In the genomic region with DNA sequence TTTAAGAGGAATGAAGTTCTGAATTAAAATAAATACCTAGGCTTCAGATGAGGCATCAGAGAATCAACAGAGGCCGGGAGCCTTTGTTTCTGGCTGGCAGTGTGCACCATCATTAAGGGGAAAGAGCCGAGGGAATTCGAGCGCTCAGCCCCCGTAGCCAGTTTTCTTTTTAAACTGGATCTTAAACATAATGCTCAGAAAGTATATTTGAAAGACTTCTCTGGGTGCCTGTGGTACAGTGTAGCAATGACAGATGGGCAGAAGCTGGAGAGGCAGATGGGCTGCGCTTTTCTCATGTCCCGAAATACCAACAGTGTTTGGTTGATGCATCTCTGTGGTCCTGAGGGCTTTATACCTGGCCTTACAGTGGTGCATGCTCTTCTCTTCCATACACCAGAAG, we compare ENCODE assay signal across 10 mouse cellular contexts.
DNase-seq lines count a peak whose midpoint lies in the region; ATAC-seq and TF ChIP-seq lines count a peak whose summit lies in the region.
"Had no signal": no experiment of that assay in that cellular context is flagged by ENCODE, and none has a peak within 500 bp of the region (broad histone marks: within the 10 kb centered on the region; RNA-seq: fewer than 3 reads in every experiment).

No protein-coding gene starts in this region.

- H3K4me1 ChIP-seq in embryonic facial prominence, embryonic 13.5 days: peaks cover 5% of the 10 kb centered on the region; the same call in 1 of the 2 replicates
- H3K4me1 ChIP-seq in lung, postnatal 0 days (ENCODE audit: insufficient read depth, low read depth, low read length): no peaks in the 10 kb centered on the region
- peaks cover 5% of the 10 kb centered on the region; the same call in 1 of the 2 replicates for H3K4me1 ChIP-seq in limb, embryonic 10.5 days
- H3K4me1 ChIP-seq: heart, embryonic 15.5 days had no signal

- no peak overlapping the region for H3K4me3 ChIP-seq in embryonic facial prominence, embryonic 13.5 days
- no peak overlapping the region for H3K4me3 ChIP-seq in lung, postnatal 0 days (ENCODE audit: low read depth, low read length)
- H3K4me3 ChIP-seq in limb, embryonic 10.5 days: no peak overlapping the region
- H3K4me3 ChIP-seq: heart, embryonic 15.5 days; limb, embryonic 12.5 days had no signal

- peaks cover 20% of the 10 kb centered on the region for H3K9me3 ChIP-seq in embryonic facial prominence, embryonic 13.5 days
- peaks cover 3% of the 10 kb centered on the region; the same call in 1 of the 2 replicates for H3K9me3 ChIP-seq in lung, postnatal 0 days (ENCODE audit: low read length)
- H3K9me3 ChIP-seq in limb, embryonic 10.5 days (replicated peaks): no peaks in the 10 kb centered on the region
- H3K9me3 ChIP-seq: heart, embryonic 15.5 days had no signal

- 49% methylated on average over 7 of the region's 7 CpGs for WGBS in embryonic facial prominence, embryonic 13.5 days
- WGBS in lung, postnatal 0 days: 88% methylated on average over 7 of the region's 7 CpGs
- 79% methylated on average over 7 of the region's 7 CpGs for WGBS in limb, embryonic 10.5 days

- H3K27me3 ChIP-seq in embryonic facial prominence, embryonic 13.5 days: no peaks in the 10 kb centered on the region
- no peaks in the 10 kb centered on the region for H3K27me3 ChIP-seq in lung, postnatal 0 days (replicated peaks; ENCODE audit: insufficient read depth, low read length)
- no peaks in the 10 kb centered on the region for H3K27me3 ChIP-seq in limb, embryonic 10.5 days (ENCODE audit: low read depth, poor library complexity, severe bottlenecking)
- H3K27me3 ChIP-seq: heart, embryonic 15.5 days; limb, embryonic 12.5 days had no signal

- no peak for ATAC-seq in embryonic facial prominence, embryonic 13.5 days (ENCODE audit: insufficient number of reproducible peaks, insufficient read depth, low FRiP score, low TSS enrichment, low read depth)
- no peak for ATAC-seq in lung, postnatal 0 days

- H3K36me3 ChIP-seq in embryonic facial prominence, embryonic 13.5 days: no peaks in the 10 kb centered on the region
- no peaks in the 10 kb centered on the region for H3K36me3 ChIP-seq in lung, postnatal 0 days (ENCODE audit: insufficient read depth, low read length)
- H3K36me3 ChIP-seq in limb, embryonic 10.5 days: no peaks in the 10 kb centered on the region
- H3K36me3 ChIP-seq: heart, embryonic 15.5 days; limb, embryonic 12.5 days had no signal

- TF ChIP-seq CTCF in lung, postnatal 0 days (IDR thresholded peaks at IDR 0.05): no peak

- no peak overlapping the region for H3K9ac ChIP-seq in embryonic facial prominence, embryonic 13.5 days
- H3K9ac ChIP-seq in lung, postnatal 0 days (replicated peaks; ENCODE audit: low read depth): no peak overlapping the region
- H3K9ac ChIP-seq: heart, embryonic 15.5 days; limb, embryonic 12.5 days had no signal

- no peak overlapping the region for H3K27ac ChIP-seq in embryonic facial prominence, embryonic 13.5 days
- no peak overlapping the region for H3K27ac ChIP-seq in lung, postnatal 0 days (ENCODE audit: low read length)
- H3K27ac ChIP-seq in limb, embryonic 10.5 days: no peak overlapping the region
- H3K27ac ChIP-seq: heart, embryonic 15.5 days; limb, embryonic 12.5 days had no signal

- TF ChIP-seq EP300 in lung, postnatal 0 days (IDR thresholded peaks at IDR 0.05): no peak

- H3K4me2 ChIP-seq in embryonic facial prominence, embryonic 13.5 days: 0 out of 2 replicates have a peak overlapping the region, but pooled peaks have one; percentile 7
- no peak overlapping the region for H3K4me2 ChIP-seq in lung, postnatal 0 days (replicated peaks; ENCODE audit: low read depth, low read length)
- H3K4me2 ChIP-seq: heart, embryonic 15.5 days; limb, embryonic 12.5 days had no signal

- DNase-seq in frontal cortex, postnatal 14 days (ENCODE audit: low spot score in 2 of 2): peak; percentile 26 to 31
- peak; percentile 48 to 69 for DNase-seq in layer of hippocampus, postnatal 36 days
- peak; percentile 41 for DNase-seq in right cerebral cortex, adult 18-20 months
- no peak for DNase-seq in gastrocnemius, adult 8-10 months (ENCODE audit: low spot score in 2 of 2)
- DNase-seq in lung, postnatal 0 days (ENCODE audit: low spot score): no peak
- DNase-seq in limb, embryonic 10.5 days (ENCODE audit: low spot score): no peak
- DNase-seq in adrenal gland, postnatal 25 days: no peak

Comparison
In these comparisons a context has a peak if more than half of its experiments do, and no peak if none do; other contexts are left out.
1. DNase-seq: peak in frontal cortex, postnatal 14 days (2 of 2), layer of hippocampus, postnatal 36 days (2 of 2) and right cerebral cortex, adult 18-20 months (single experiment); none in gastrocnemius, adult 8-10 months (0 of 2), lung, postnatal 0 days (single experiment), limb, embryonic 10.5 days (single experiment) and adrenal gland, postnatal 25 days (single experiment).